Mouse (Mus musculus): ENCODE results near the gene Tmem246. TPM values are rescaled to one million over a fixed set of nuclear protein-coding genes. Genes with fewer than 3 reads are reported as not detected.

The Tmem246 gene
- polyA plus RNA-seq, 1 experiment, result 52.8 TPM

DNA sequence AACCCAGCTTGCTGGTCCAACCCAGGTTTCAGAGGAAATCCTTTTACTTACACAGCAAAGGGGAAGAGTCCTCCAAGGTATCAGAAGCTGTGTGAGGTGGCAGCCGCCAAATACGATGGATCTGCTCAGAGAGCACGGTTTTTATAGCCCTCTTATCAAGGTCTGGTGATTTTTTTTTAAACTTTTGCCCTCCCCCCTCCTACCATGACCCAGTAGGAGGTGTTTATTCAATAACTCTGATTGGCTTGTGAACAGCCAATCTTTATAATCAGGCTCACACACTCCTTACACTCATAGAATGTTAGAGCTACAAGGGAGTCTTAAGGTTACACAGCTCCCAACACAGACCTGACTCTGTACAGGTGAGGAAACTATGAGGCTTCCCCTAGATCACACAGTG is 48.3 kb downstream of the Tmem246 start, which contains the start of gene Aldob:
Aldob (minus strand) TSS at position 164 of the 400 bp plus-strand sequence.
- WGBS, result 29% methylated on average over 3 of the region's 3 CpGs
- H3K4me3 ChIP-seq (replicated peaks; ENCODE audit: extremely low read depth, low read depth, low read length), result no peak within 1 kb of the TSS
- TF ChIP-seq POLR2A (IDR thresholded peaks at IDR 0.05; ENCODE audit: borderline replicate concordance, extremely low read depth, low read depth, low read length), result no peak
- no peak for TF ChIP-seq CTCF (IDR thresholded peaks at IDR 0.05; ENCODE audit: insufficient read depth, low read length)
- no peaks in the 10 kb centered on the region for H3K4me1 ChIP-seq (ENCODE audit: control insufficient read depth, insufficient read depth, low read length)
- DNase-seq, result no peak

DNA sequence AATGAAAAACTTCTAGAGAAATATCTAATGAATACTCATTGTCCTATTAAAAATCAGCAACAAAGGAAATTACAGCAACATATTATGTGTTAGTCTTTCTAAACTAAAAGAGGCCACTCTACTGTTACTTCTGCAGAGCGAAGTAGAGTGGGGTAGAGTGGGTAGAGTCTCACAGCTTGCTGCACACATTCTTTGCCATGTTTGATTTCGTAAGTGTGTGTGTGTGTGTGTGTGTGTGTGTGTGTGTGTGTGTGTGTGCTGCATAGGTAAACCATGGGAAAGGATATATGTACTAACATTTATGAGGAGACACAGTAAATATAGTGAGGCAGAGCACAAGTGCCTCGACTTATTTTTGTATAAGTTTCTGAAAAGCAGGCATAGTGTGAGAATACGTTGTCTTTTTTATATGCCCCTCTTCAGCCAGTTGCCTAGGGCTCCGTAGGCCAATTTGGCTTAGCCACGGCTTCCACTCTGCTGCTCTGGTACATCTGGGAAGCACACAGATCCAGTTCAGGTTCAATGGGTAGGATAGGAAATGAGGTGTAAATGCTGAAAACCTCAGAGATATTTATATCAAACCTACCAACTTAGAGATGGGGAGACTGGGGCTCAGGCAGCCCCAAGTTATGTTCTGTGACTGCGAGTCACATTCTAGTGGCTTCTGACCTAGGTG is 50.0 kb downstream of the Tmem246 start:
- Histone ChIP-seq H3K4me3 (replicated peaks; ENCODE audit: extremely low read depth, low read depth, low read length) (no peak overlapping the region), H3K4me1 (ENCODE audit: control insufficient read depth, insufficient read depth, low read length) (no peaks in the 10 kb centered on the region)
- TF ChIP-seq CTCF (IDR thresholded peaks at IDR 0.05; ENCODE audit: insufficient read depth, low read length) (no peak), POLR2A (IDR thresholded peaks at IDR 0.05; ENCODE audit: borderline replicate concordance, extremely low read depth, low read depth, low read length) (no peak)
- 85% methylated on average over 7 of the region's 7 CpGs for WGBS
- no peak for DNase-seq

DNA sequence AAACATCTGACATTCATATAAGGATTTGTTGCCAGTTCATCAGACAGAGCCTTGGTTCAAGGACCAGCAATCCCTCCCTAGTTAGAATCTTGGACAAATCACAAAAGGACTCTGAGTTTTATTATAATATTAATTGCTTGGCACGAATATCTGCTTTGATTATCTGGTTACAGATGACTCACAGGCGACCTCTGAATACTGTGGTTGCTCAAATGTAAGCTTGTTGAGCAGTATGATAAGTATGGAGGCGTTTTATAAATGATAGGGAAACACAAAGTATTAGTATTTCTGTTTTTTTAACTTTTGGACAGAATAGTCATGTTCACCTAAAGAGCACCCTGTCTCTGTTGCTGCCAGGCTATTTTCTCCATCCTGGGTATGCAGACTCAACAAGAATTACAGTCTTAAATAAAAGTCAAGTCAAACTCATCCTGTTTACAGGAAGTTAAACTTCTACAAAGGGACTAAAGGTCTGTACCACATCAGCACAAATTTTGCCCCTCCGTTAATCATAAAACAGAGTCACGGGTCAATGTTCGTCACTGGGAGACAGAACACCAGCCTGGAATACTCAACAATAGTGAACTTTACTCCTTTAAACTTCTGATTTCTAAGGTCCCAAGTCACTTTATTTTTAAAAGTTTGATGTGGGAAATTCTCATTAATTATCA is 50.7 kb downstream of the Tmem246 start:
- TF ChIP-seq POLR2A (IDR thresholded peaks at IDR 0.05; ENCODE audit: borderline replicate concordance, extremely low read depth, low read depth, low read length) (no peak), CTCF (IDR thresholded peaks at IDR 0.05; ENCODE audit: insufficient read depth, low read length) (no peak)
- no peak for DNase-seq
- H3K4me1 ChIP-seq (ENCODE audit: control insufficient read depth, insufficient read depth, low read length), result no peaks in the 10 kb centered on the region
- WGBS, result 55% methylated on average over 6 of the region's 6 CpGs
- no peak overlapping the region for H3K4me3 ChIP-seq (replicated peaks; ENCODE audit: extremely low read depth, low read depth, low read length)

DNA sequence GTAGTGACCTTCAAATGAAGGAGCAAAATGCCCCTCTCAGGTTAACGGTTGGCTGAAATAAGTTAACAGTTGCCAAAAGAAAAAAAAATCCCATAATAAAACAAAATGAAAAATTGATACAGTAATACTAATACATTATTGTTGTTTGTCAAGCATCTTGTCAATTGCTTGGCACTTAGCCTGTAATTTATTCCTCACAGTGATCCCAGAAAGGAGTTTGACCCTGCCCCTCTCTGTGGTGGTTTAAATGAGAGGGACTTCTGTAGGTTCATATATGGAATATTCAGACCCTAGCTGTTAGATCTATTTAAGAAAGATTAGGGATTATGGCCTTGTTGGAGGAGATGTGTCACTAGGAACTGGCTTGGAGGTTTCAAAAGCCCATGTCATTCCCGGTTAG is 51.6 kb downstream of the Tmem246 start:
- TF ChIP-seq POLR2A (IDR thresholded peaks at IDR 0.05; ENCODE audit: borderline replicate concordance, extremely low read depth, low read depth, low read length), result no peak
- WGBS, result 73% methylated on average over 2 of the region's 2 CpGs
- H3K4me3 ChIP-seq (replicated peaks; ENCODE audit: extremely low read depth, low read depth, low read length), result no peak overlapping the region
- DNase-seq, result no peak
- H3K4me1 ChIP-seq (ENCODE audit: control insufficient read depth, insufficient read depth, low read length), result no peaks in the 10 kb centered on the region

DNA sequence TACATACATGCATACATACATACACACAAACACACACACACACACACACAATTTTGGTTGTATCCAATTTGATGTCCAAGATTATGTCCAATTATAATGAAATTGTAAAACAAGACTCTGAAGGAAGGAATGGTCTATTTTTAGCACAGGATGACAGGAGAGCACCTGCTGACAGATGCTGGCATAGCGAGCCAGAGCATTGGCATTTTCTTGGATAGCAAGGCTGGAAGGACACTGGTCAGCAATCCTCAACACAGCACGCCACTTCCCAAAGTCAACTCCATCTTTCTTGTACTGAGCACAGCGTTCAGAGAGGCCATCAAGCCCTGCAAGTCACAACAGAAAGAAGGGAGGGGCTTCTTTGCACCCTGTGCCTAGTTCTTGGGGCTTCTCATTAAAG is 56.7 kb downstream of the Tmem246 start:
- DNase-seq, result no peak
- 73% methylated on average over 3 of the region's 3 CpGs for WGBS
- no peak overlapping the region for H3K4me3 ChIP-seq (replicated peaks; ENCODE audit: extremely low read depth, low read depth, low read length)
- TF ChIP-seq CTCF (IDR thresholded peaks at IDR 0.05; ENCODE audit: insufficient read depth, low read length), result no peak
- TF ChIP-seq POLR2A (IDR thresholded peaks at IDR 0.05; ENCODE audit: borderline replicate concordance, extremely low read depth, low read depth, low read length), result no peak
- no peaks in the 10 kb centered on the region; the same call in 1 of the 2 replicates for H3K4me1 ChIP-seq (ENCODE audit: control insufficient read depth, insufficient read depth, low read length)

DNA sequence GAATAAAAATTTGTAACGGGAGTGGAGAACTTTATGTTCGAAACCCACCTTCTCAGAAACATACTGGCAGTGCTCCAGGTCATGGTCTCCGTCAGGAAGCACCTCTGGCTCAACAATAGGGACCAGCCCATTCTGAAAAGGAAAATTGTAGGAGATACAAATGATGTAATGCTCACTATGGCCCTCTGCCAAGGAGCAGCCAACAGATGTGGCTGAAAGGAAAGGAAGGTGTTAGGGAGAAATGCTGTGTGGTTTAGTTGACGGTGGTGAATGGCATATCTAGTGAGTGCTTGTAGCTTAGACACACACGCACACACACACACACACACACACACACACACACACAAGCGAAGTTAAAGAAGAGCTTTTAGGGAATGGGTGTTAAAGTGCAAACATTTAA is 58.0 kb downstream of the Tmem246 start:
- Histone ChIP-seq H3K4me1 (ENCODE audit: control insufficient read depth, insufficient read depth, low read length) (no peaks in the 10 kb centered on the region; the same call in 1 of the 2 replicates), H3K4me3 (replicated peaks; ENCODE audit: extremely low read depth, low read depth, low read length) (no peak overlapping the region)
- TF ChIP-seq POLR2A (IDR thresholded peaks at IDR 0.05; ENCODE audit: borderline replicate concordance, extremely low read depth, low read depth, low read length) (no peak), CTCF (IDR thresholded peaks at IDR 0.05; ENCODE audit: insufficient read depth, low read length) (no peak)
- DNase-seq, result no peak
- 31% methylated on average over 6 of the region's 6 CpGs for WGBS

DNA sequence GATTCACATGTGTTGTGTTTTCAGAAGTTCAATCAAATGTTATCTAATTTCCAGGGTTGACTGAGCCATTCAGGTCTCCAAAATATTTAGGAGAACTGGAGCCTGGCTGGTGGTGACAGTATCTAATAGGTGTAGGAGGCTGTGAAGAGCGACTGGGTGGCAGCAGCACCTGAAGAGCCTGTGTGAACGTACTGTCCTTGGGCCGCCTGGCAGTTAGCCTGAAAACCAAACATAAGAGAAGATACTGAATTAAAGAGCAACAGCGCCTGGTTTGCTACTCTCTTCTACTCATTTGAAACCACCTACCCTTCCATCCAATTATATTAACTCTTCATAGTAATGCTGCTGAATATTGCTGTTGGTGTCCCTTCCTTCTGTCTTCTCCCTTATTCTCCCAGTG is 61.0 kb downstream of the Tmem246 start:
- DNase-seq, result no peak
- H3K4me3 ChIP-seq (replicated peaks; ENCODE audit: extremely low read depth, low read depth, low read length), result no peak overlapping the region
- WGBS, result 78% methylated on average over 4 of the region's 4 CpGs
- TF ChIP-seq POLR2A (IDR thresholded peaks at IDR 0.05; ENCODE audit: borderline replicate concordance, extremely low read depth, low read depth, low read length) (no peak), CTCF (IDR thresholded peaks at IDR 0.05; ENCODE audit: insufficient read depth, low read length) (no peak)
- H3K4me1 ChIP-seq (ENCODE audit: control insufficient read depth, insufficient read depth, low read length), result no peaks in the 10 kb centered on the region; the same call in 1 of the 2 replicates

DNA sequence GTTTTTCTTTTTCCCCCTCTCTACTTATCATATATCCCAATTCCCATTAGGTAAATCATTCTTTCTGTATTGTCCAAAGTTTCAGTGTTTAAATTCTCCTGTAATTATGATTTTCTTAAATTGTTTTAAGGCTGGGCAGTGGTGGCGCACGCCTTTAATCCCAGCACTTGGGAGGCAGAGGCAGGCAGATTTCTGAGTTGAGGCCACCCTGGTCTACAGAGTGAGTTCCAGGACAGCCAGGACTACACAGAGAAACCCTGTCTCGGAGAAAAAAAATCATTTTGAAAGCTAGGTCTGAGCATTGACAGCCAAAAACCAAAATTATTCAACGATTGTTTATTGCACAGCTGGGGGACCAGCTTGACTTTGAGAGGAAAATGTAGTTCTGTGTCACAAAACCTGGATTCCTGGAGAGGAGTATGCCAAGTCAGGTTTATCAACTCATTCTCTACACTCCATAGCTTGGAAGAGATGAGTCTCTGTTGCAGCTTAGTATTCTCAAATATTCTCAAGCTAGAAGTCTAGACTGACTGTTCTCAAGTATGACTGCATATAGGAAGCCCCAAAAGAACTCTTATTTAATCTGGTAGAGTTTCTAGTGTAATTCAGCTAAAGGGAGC is 61.9 kb downstream of the Tmem246 start:
- Histone ChIP-seq H3K4me1 (ENCODE audit: control insufficient read depth, insufficient read depth, low read length) (no peaks in the 10 kb centered on the region; the same call in 1 of the 2 replicates), H3K4me3 (replicated peaks; ENCODE audit: extremely low read depth, low read depth, low read length) (no peak overlapping the region)
- no peak for TF ChIP-seq CTCF (IDR thresholded peaks at IDR 0.05; ENCODE audit: insufficient read depth, low read length)
- no peak for TF ChIP-seq POLR2A (IDR thresholded peaks at IDR 0.05; ENCODE audit: borderline replicate concordance, extremely low read depth, low read depth, low read length)
- 92% methylated on average over 4 of the region's 4 CpGs for WGBS
- no peak for DNase-seq

DNA sequence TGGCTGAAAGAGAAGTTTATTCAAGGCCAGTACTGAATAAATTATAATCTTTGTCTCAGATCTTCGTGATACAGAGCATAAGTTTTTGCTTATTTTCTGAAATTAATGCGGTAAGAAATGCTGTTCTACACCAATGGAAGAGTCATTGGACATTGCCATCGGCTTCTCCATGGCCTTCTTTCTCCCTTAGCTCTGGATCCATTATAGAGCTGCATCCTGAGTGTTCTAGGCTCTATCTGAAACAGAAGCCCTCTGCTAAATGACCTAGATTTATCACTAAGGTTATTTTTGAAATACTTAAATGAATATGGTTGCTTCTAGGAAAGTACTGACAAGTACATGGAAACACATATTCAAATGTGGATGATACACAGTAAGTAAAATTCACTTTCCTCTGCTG is 62.6 kb downstream of the Tmem246 start:
- Histone ChIP-seq H3K4me3 (replicated peaks; ENCODE audit: extremely low read depth, low read depth, low read length) (no peak overlapping the region), H3K4me1 (ENCODE audit: control insufficient read depth, insufficient read depth, low read length) (no peaks in the 10 kb centered on the region; the same call in 1 of the 2 replicates)
- no peak for DNase-seq
- 84% methylated on average over 3 of the region's 3 CpGs for WGBS
- no peak for TF ChIP-seq POLR2A (IDR thresholded peaks at IDR 0.05; ENCODE audit: borderline replicate concordance, extremely low read depth, low read depth, low read length)
- no peak for TF ChIP-seq CTCF (IDR thresholded peaks at IDR 0.05; ENCODE audit: insufficient read depth, low read length)

Other genes starting within 250 kb of the Tmem246 start
- not detected in 2 replicates for gene Acnat2, start 189.7 kb downstream of the Tmem246 start, polyA plus RNA-seq (2012; rRNA removed)
- gene Acnat1, start 124.0 kb downstream of the Tmem246 start, polyA plus RNA-seq (2012; rRNA removed), result 0.29 TPM in 1 of 2 replicates, not detected in the other
- gene Baat, start 91.3 kb downstream of the Tmem246 start, polyA plus RNA-seq (2012; rRNA removed), result 0.06 TPM in 1 of 2 replicates, not detected in the other
- 2.3 and 4.5 TPM in 2 replicates for gene Mrpl50, start 76.8 kb downstream of the Tmem246 start, polyA plus RNA-seq (2012; rRNA removed)
- gene Zfp189, start 76.7 kb downstream of the Tmem246 start, polyA plus RNA-seq (2012; rRNA removed), result 1.0 and 1.1 TPM in 2 replicates
- gene Aldob, start 48.3 kb downstream of the Tmem246 start, polyA plus RNA-seq (2012; rRNA removed), result 0.48 and 1.9 TPM in 2 replicates
- gene Rnf20, start 34.1 kb upstream of the Tmem246 start, polyA plus RNA-seq (2012; rRNA removed), result 19.7 and 25.5 TPM in 2 replicates
- gene Ppp3r2, start 84.1 kb upstream of the Tmem246 start, polyA plus RNA-seq (2012; rRNA removed), result 0.03 TPM in 1 of 2 replicates, not detected in the other
- 0.05 and 0.08 TPM in 2 replicates for gene Grin3a, start 247.9 kb upstream of the Tmem246 start, polyA plus RNA-seq (2012; rRNA removed)